Mouse (Mus musculus) heart, postnatal 0 days (tissue): ENCODE results near the gene Negr1.

Experiments used
- CTCF ChIP-seq: IDR thresholded peaks from 2 replicates; pipeline ENCODE4 v1.5.1; 2016; ENCODE audit warnings: antibody characterized with exemption, control low read depth, low read depth
- EP300 ChIP-seq: IDR thresholded peaks from 2 replicates; pipeline ENCODE4 v1.6.1; 2016; ENCODE audit warnings: antibody characterized with exemption, low read depth

DNA sequence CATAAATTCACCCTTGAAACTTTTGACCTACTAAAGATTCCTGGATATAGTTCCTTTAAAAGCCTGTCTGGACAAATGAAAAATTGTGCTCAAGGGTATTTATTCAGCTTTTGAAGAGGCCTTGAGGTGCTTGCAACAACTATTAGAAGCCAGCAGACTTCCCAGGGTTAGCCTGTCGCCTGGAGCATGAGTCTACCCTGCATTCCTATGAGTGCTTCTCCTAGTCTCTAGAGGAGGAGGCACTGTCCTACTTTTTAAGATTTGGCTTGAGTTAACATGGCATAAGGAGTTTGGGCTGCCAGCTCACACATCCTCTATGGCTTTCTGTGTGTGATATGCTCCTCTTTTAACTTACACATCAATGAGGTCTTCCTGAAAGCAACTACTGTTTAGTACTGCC lies 315.0 kb downstream of the Negr1 start:
- no peak for TF ChIP-seq EP300
- no peak for TF ChIP-seq CTCF
